Mouse (Mus musculus): ENCODE data around the gene Slc8a2. TPM values are rescaled to one million over a fixed set of nuclear protein-coding genes. Genes with fewer than 3 reads are reported as not detected.
A peak's percentile ranks its signal among the peaks of the same experiment; 100 is the strongest.

Slc8a2 gene
- 0.28 and 0.29 TPM in 2 replicates for polyA plus RNA-seq (2014; fragmentation: Nextera tagmentation; extraction: Ambion mirVana)

DNA sequence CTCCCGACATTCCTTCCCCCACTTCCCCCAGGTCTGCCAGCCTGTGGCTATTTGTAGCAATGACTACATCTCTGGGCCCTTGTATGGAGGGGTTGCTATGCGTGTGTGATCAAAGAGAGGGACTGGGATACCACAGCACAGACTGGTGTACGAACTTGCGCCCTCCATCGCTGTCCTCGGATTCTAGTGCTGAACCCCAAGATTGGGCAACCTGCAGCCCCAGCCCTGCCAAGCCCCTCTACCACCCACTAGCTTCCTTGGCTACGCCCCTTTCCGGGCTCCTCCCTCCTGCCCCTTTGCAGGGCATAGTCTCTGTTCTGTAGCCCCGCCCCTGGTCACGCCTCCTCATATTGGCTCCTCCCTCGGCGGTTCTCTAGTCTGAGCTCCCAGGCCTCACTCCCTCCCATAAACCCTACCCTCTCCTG, at the start of gene Slc8a2:
Gene Slc8a2, plus strand, starts transcription at position 406 of the 425 bp plus-strand sequence.
- Histone ChIP-seq H3K27me3 (replicated peaks; ENCODE audit: control insufficient read depth, insufficient read depth, low read length) (no peaks in the 10 kb centered on the region), H3K27ac (replicated peaks; ENCODE audit: low read depth, low read length) (peak within 1 kb of the TSS; percentile 76), H3K36me3 (ENCODE audit: control insufficient read depth, insufficient read depth, low read length) (peaks cover 22% of the 10 kb centered on the region), H3K4me3 (ENCODE audit: low read depth, low read length) (peak within 1 kb of the TSS; percentile 53), H3K9me3 (ENCODE audit: control insufficient read depth, low read length) (no peaks in the 10 kb centered on the region), H3K9ac (ENCODE audit: low read depth, low read length) (peak within 1 kb of the TSS; percentile 73), H3K4me1 (ENCODE audit: control insufficient read depth, insufficient read depth, low read length) (peaks cover 20% of the 10 kb centered on the region), H3K4me2 (ENCODE audit: low read depth, low read length) (peak within 1 kb of the TSS; percentile 80)
- ATAC-seq (ENCODE audit: low read depth) (peak; percentile 87), DNase-seq (ENCODE audit: low spot score) (peak; percentile 91)
- whole genome bisulfite sequencing = 0% methylated on average over 11 of the region's 12 CpGs

DNA sequence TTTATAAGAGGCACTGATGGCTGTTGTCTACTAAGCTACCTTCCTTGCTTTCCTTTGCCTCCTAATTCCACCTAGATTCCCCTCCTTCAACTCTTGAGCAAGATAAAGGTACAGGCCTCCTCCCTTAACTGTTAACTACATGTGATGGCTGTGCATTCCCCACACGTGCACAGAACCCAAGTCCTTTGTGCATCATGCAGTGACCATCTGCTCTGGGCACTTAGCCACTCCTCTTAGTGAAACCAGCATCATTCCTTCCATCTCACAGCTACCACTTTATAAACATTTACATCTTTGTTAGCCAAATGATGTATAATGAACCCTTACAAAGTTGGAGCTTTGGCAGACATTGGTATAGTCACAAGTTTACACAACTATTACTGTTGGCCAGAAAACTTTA, 49.7 kb upstream of the Slc8a2 start:
- Histone ChIP-seq H3K27ac (replicated peaks; ENCODE audit: low read depth, low read length) (no peak overlapping the region), H3K9me3 (ENCODE audit: control insufficient read depth, low read length) (no peaks in the 10 kb centered on the region), H3K36me3 (ENCODE audit: control insufficient read depth, insufficient read depth, low read length) (no peaks in the 10 kb centered on the region), H3K4me1 (ENCODE audit: control insufficient read depth, insufficient read depth, low read length) (no peaks in the 10 kb centered on the region), H3K27me3 (replicated peaks; ENCODE audit: control insufficient read depth, insufficient read depth, low read length) (no peaks in the 10 kb centered on the region), H3K4me3 (ENCODE audit: low read depth, low read length) (no peak overlapping the region), H3K9ac (ENCODE audit: low read depth, low read length) (no peak overlapping the region), H3K4me2 (ENCODE audit: low read depth, low read length) (no peak overlapping the region)
- 68% methylated on average over 1 of the region's 1 CpGs for WGBS
- ATAC-seq (ENCODE audit: low read depth) (no peak), DNase-seq (ENCODE audit: low spot score) (no peak)

DNA sequence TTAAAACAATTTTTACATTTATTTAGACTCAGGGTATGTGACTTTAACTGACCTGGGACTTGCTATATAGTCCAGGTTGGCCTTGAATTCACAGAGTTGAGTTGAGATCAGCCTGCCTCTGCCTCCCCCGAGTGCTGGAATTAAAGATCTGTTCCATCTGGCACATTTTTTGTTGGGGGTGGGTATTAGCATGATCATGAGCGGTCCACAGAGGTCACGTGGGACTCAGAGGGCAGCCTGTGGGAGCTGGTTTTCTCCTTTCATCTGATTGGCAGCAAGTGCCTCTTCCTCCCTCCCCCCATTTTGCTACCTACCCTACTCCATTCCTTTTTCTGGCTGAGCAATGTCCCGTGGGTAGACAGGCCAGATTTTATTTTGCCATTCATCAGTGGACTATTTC, 49.0 kb upstream of the Slc8a2 start:
- ATAC-seq (ENCODE audit: low read depth) (no peak), DNase-seq (ENCODE audit: low spot score) (no peak)
- Histone ChIP-seq H3K27me3 (replicated peaks; ENCODE audit: control insufficient read depth, insufficient read depth, low read length) (no peaks in the 10 kb centered on the region), H3K4me1 (ENCODE audit: control insufficient read depth, insufficient read depth, low read length) (no peaks in the 10 kb centered on the region), H3K9me3 (ENCODE audit: control insufficient read depth, low read length) (no peaks in the 10 kb centered on the region), H3K36me3 (ENCODE audit: control insufficient read depth, insufficient read depth, low read length) (no peaks in the 10 kb centered on the region), H3K9ac (ENCODE audit: low read depth, low read length) (no peak overlapping the region), H3K4me2 (ENCODE audit: low read depth, low read length) (no peak overlapping the region), H3K27ac (replicated peaks; ENCODE audit: low read depth, low read length) (no peak overlapping the region), H3K4me3 (ENCODE audit: low read depth, low read length) (no peak overlapping the region)
- 66% methylated on average over 4 of the region's 4 CpGs for WGBS

DNA sequence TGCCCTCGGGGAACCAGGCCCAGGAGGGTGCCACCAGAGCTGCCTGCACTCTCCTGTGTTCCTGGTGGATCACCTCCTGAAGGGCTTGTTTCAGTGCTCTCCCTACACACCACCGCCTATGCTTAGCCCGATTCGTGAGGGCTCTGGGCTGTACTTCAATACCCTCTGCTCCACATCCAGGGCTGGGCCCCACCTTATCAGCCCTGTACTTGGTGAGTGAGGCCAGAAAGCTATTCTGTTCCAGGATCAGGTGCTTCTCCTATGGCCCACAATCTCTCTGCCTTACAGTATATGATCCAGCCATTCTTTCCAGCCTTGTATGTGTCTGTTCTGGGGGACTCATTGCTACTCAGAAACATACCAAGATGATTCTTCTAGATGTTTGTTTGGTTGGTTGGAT, 46.3 kb upstream of the Slc8a2 start:
- ATAC-seq (ENCODE audit: low read depth) = no peak
- no peaks in the 10 kb centered on the region for H3K27me3 ChIP-seq (replicated peaks; ENCODE audit: control insufficient read depth, insufficient read depth, low read length)
- H3K9ac ChIP-seq (ENCODE audit: low read depth, low read length) = no peak overlapping the region
- DNase-seq (ENCODE audit: low spot score) = no peak
- no peaks in the 10 kb centered on the region for H3K9me3 ChIP-seq (ENCODE audit: control insufficient read depth, low read length)
- no peak overlapping the region for H3K27ac ChIP-seq (replicated peaks; ENCODE audit: low read depth, low read length)
- no peaks in the 10 kb centered on the region for H3K4me1 ChIP-seq (ENCODE audit: control insufficient read depth, insufficient read depth, low read length)
- H3K4me2 ChIP-seq (ENCODE audit: low read depth, low read length) = no peak overlapping the region
- H3K36me3 ChIP-seq (ENCODE audit: control insufficient read depth, insufficient read depth, low read length) = no peaks in the 10 kb centered on the region
- no peak overlapping the region for H3K4me3 ChIP-seq (ENCODE audit: low read depth, low read length)
- 52% methylated on average over 4 of the region's 4 CpGs for WGBS

DNA sequence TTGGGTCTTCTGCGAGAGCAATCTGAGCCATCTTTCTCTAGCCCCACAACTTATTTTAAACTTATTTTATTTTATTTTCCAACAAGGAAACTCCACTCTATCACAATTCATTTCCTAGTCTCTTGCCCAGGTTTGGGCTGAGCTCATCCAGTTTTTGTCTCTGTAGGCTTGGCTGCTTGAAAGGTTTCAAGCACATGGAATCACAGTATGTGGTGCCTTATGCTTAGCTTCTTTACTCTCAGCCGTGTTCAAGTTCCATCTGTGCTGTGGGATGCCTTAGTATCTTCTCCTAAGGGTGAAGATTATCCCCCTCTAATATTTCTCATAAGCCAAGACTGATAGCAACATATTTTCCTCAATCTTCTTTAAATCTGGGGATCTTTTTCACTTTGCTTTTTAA, 42.0 kb upstream of the Slc8a2 start:
- no peaks in the 10 kb centered on the region for H3K4me1 ChIP-seq (ENCODE audit: control insufficient read depth, insufficient read depth, low read length)
- no peak for ATAC-seq (ENCODE audit: low read depth)
- H3K4me3 ChIP-seq (ENCODE audit: low read depth, low read length) = no peak overlapping the region
- H3K27ac ChIP-seq (replicated peaks; ENCODE audit: low read depth, low read length) = no peak overlapping the region
- no peaks in the 10 kb centered on the region for H3K27me3 ChIP-seq (replicated peaks; ENCODE audit: control insufficient read depth, insufficient read depth, low read length)
- DNase-seq (ENCODE audit: low spot score) = no peak
- no peaks in the 10 kb centered on the region for H3K9me3 ChIP-seq (ENCODE audit: control insufficient read depth, low read length)
- WGBS = 75% methylated on average over 2 of the region's 2 CpGs
- no peaks in the 10 kb centered on the region for H3K36me3 ChIP-seq (ENCODE audit: control insufficient read depth, insufficient read depth, low read length)
- H3K9ac ChIP-seq (ENCODE audit: low read depth, low read length) = no peak overlapping the region
- H3K4me2 ChIP-seq (ENCODE audit: low read depth, low read length) = no peak overlapping the region

DNA sequence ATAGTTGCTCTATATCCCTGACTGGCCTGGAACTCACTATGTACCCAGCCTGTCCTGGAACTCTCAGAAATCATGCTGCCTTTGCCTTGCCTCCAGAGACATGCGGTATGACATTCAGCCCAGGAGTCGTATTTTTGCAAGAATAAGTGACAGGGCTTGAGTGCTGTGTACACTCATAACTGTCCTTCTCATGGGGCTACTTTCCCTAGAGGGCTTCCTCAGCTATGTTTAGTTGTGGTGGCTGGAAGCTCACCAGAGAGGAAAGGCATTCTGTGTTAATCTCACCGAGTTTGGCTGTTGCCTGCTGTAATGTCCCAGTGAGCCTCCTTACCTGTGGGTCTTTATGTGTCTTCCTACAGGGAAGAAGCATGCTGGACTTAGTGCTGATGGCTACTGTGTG, 35.0 kb upstream of the Slc8a2 start:
- Histone ChIP-seq H3K4me3 (ENCODE audit: low read depth, low read length) (no peak overlapping the region), H3K4me2 (ENCODE audit: low read depth, low read length) (no peak overlapping the region), H3K36me3 (ENCODE audit: control insufficient read depth, insufficient read depth, low read length) (no peaks in the 10 kb centered on the region), H3K27me3 (replicated peaks; ENCODE audit: control insufficient read depth, insufficient read depth, low read length) (no peaks in the 10 kb centered on the region), H3K4me1 (ENCODE audit: control insufficient read depth, insufficient read depth, low read length) (peaks cover 6% of the 10 kb centered on the region), H3K27ac (replicated peaks; ENCODE audit: low read depth, low read length) (no peak overlapping the region), H3K9me3 (ENCODE audit: control insufficient read depth, low read length) (no peaks in the 10 kb centered on the region), H3K9ac (ENCODE audit: low read depth, low read length) (no peak overlapping the region)
- DNase-seq (ENCODE audit: low spot score) = no peak
- no peak for ATAC-seq (ENCODE audit: low read depth)
- 69% methylated on average over 3 of the region's 3 CpGs for WGBS

DNA sequence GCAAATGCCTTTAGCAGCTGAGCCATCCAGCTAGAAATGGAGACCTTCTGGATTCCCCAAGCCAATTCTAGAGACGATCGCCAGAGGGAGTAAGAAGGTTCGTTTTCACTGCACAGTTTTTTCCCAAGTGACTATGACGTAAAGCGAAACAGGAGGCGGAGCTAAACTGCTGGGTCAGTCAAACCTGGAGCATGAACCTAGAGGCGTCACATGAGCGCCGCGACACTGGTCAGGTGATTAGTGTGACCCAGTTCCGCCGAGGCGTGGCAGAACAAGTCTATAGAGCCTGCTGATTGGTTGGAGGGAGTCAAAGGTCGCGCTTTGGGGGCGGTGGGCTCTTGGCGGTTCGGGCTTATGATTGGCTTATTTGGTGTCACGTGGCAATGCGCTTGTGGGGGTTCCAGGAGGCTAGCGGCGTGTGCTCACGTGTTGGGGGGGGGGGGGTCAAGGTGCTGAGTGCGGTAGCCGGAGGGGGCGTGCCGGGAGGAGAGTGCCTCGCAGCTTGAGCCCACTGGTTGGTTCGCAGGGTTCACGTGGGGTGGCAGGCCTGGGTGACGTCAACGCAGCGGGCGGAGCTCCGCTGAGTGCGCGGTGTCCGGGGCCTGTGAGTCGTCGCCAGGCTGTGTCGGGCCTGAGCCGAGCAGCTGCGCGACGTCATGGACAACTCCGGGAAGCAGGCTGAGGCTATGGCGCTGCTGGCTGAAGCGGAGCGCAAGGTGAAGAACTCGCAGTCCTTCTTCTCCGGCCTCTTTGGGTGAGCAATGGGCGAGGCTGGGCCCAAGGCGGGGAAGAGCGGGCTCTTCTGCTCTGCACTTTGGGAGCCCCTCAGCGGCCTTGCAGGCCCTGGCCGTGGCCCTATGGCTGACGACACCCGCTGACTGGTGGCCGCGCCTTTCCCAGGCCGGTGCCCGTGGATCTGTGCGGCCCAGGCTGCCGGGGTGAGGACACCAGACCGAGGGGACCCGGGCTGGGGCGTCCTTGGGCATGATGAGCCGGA, 31.3 kb upstream of the Slc8a2 start, which contains the start of gene Napa:
Gene Napa, plus strand, starts transcription at position 438 of the 997 bp plus-strand sequence.
- Histone ChIP-seq H3K4me3 (ENCODE audit: low read depth, low read length) (peak within 1 kb of the TSS; percentile 72), H3K4me1 (ENCODE audit: control insufficient read depth, insufficient read depth, low read length) (peaks cover 11% of the 10 kb centered on the region), H3K27ac (replicated peaks; ENCODE audit: low read depth, low read length) (peak within 1 kb of the TSS; percentile 82), H3K27me3 (replicated peaks; ENCODE audit: control insufficient read depth, insufficient read depth, low read length) (no peaks in the 10 kb centered on the region), H3K4me2 (ENCODE audit: low read depth, low read length) (peak within 1 kb of the TSS; percentile 74), H3K36me3 (ENCODE audit: control insufficient read depth, insufficient read depth, low read length) (peaks cover 12% of the 10 kb centered on the region; the same call in 1 of the 2 replicates), H3K9me3 (ENCODE audit: control insufficient read depth, low read length) (no peaks in the 10 kb centered on the region), H3K9ac (ENCODE audit: low read depth, low read length) (peak within 1 kb of the TSS; percentile 96)
- 0% methylated on average over 50 of the region's 68 CpGs for WGBS
- DNase-seq (ENCODE audit: low spot score) (peak; percentile 100), ATAC-seq (ENCODE audit: low read depth) (peak; percentile 99)

DNA sequence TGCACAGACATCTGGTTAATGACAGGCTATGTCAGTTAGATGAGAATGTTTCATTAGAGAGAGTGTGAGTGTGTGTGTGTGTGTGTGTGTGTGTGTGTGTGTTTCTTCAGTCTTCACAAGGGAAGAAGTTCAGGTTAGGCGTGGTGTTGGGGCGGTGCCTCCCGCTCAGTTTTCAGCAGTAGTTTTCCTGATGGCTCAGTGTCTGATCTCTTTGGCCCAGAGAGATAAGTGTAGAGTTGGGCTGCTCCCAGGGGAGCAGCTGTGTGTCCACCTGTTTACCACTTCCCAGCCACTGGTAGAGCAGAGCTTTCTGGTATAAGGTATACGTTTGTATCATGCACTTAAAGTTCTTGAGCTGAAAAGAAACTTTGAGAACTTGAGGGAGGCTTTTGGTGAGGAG, 29.7 kb upstream of the Slc8a2 start:
- H3K27me3 ChIP-seq (replicated peaks; ENCODE audit: control insufficient read depth, insufficient read depth, low read length) = no peaks in the 10 kb centered on the region
- peaks cover 11% of the 10 kb centered on the region for H3K4me1 ChIP-seq (ENCODE audit: control insufficient read depth, insufficient read depth, low read length)
- peak overlapping the region; percentile 72; the same call in 1 of the 2 replicates for H3K4me3 ChIP-seq (ENCODE audit: low read depth, low read length)
- H3K9me3 ChIP-seq (ENCODE audit: control insufficient read depth, low read length) = no peaks in the 10 kb centered on the region
- DNase-seq (ENCODE audit: low spot score) (no peak), ATAC-seq (ENCODE audit: low read depth) (no peak)
- WGBS = 86% methylated on average over 4 of the region's 4 CpGs
- H3K36me3 ChIP-seq (ENCODE audit: control insufficient read depth, insufficient read depth, low read length) = peaks cover 27% of the 10 kb centered on the region; the same call in 1 of the 2 replicates
- peak overlapping the region; percentile 96 for H3K9ac ChIP-seq (ENCODE audit: low read depth, low read length)
- peak overlapping the region; percentile 74 for H3K4me2 ChIP-seq (ENCODE audit: low read depth, low read length)
- no peak overlapping the region for H3K27ac ChIP-seq (replicated peaks; ENCODE audit: low read depth, low read length)

Data from embryonic facial prominence, embryonic 14.5 days (tissue).